Mouse (Mus musculus): ENCODE results near the gene Parn.

Parn gene

GRCm38 (mm10) chr16:13549976-13550375, 118.0 kb downstream of the Parn start:
- DNase-seq = no peak

GRCm38 (mm10) chr16:13541816-13542215, 126.2 kb downstream of the Parn start:
- DNase-seq = no peak

- DNase-seq = no peak
Observed at GRCm38 (mm10) chr16:13541121-13541747, 126.7 kb downstream of the Parn start.

GRCm38 (mm10) chr16:13538933-13539648, 128.9 kb downstream of the Parn start:
- DNase-seq = no peak

- DNase-seq = no peak
Observed at GRCm38 (mm10) chr16:13538213-13538932, 129.6 kb downstream of the Parn start.

- no peak for DNase-seq
Observed at GRCm38 (mm10) chr16:13536404-13536803, 131.6 kb downstream of the Parn start.

- DNase-seq = no peak
Observed at GRCm38 (mm10) chr16:13535856-13536255, 132.1 kb downstream of the Parn start.

GRCm38 (mm10) chr16:13532840-13533239, 135.1 kb downstream of the Parn start:
- DNase-seq = no peak

GRCm38 (mm10) chr16:13531279-13531678, 136.7 kb downstream of the Parn start:
- no peak for DNase-seq

GRCm38 (mm10) chr16:13521359-13521758, 146.6 kb downstream of the Parn start:
- no peak for DNase-seq

GRCm38 (mm10) chr16:13520301-13520700, 147.7 kb downstream of the Parn start:
- no peak for DNase-seq

GRCm38 (mm10) chr16:13516214-13516613, 151.8 kb downstream of the Parn start:
- no peak for DNase-seq

- no peak for DNase-seq
Observed at GRCm38 (mm10) chr16:13515524-13515923, 152.4 kb downstream of the Parn start.

GRCm38 (mm10) chr16:13505055-13505454, 162.9 kb downstream of the Parn start:
- DNase-seq = no peak

GRCm38 (mm10) chr16:13504476-13504875, 163.5 kb downstream of the Parn start:
- DNase-seq = no peak

GRCm38 (mm10) chr16:13498923-13499322, 169.0 kb downstream of the Parn start:
- DNase-seq = no peak

- DNase-seq = no peak
Observed at GRCm38 (mm10) chr16:13493981-13494380, 174.0 kb downstream of the Parn start.

- no peak for DNase-seq
Observed at GRCm38 (mm10) chr16:13492996-13493395, 175.0 kb downstream of the Parn start.

GRCm38 (mm10) chr16:13491776-13492175, 176.2 kb downstream of the Parn start:
- no peak for DNase-seq
